Mouse (Mus musculus): ENCODE results near the gene Sost. TPM values are rescaled to one million over a fixed set of nuclear protein-coding genes. Genes with fewer than 3 reads are reported as not detected.

Gene Sost
- polyA plus RNA-seq, 1 experiment from 2014 or later = 0.83 TPM

DNA sequence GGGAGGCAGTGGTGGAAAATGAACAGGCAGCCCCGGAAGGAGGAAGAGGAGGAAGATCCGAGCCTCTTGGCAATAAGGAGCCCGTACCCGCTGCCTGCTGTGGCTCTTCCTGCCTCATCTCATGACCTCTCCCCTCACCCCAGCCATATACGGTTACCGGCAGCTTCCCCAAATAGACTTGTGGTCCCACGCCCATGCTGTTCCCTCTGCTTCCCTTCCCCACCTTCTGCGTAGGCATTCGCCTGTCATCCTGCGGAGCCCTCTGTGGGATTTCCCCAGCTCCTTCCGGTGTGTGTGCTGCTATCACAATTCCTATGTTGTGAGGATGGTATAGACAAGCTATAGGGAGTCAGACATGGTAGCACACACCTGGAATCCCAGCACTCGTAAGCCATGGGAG, 15.0 kb upstream of the Sost start:
- Histone ChIP-seq H3K4me1 (peaks cover 71% of the 10 kb centered on the region), H3K9me3 (replicated peaks) (no peaks in the 10 kb centered on the region), H3K27ac (0 out of 2 replicates have a peak overlapping the region, but pooled peaks have one; percentile 7), H3K4me3 (replicated peaks) (no peak overlapping the region), H3K36me3 (peaks cover 33% of the 10 kb centered on the region), H3K9ac (no peak overlapping the region), H3K27me3 (peaks cover 8% of the 10 kb centered on the region), H3K4me2 (no peak overlapping the region)
- 68% methylated on average over 12 of the region's 12 CpGs for WGBS
- ATAC-seq (replicated peaks; ENCODE audit: low FRiP score) = no peak

- Histone ChIP-seq H3K4me2 (no peak overlapping the region), H3K9me3 (replicated peaks) (no peaks in the 10 kb centered on the region), H3K4me3 (replicated peaks) (no peak overlapping the region), H3K36me3 (peaks cover 42% of the 10 kb centered on the region), H3K27me3 (0 out of 2 replicates have a peak, but pooled peaks cover 2% of the 10 kb centered on the region), H3K27ac (no peak overlapping the region), H3K4me1 (peaks cover 60% of the 10 kb centered on the region), H3K9ac (peak overlapping the region; percentile 22; the same call in 1 of the 2 replicates)
- 73% methylated on average over 9 of the region's 9 CpGs for WGBS
- ATAC-seq (replicated peaks; ENCODE audit: low FRiP score) = no peak
Observed at GRCm38 (mm10) chr11:101980603-101981157, 13.9 kb upstream of the Sost start.

DNA sequence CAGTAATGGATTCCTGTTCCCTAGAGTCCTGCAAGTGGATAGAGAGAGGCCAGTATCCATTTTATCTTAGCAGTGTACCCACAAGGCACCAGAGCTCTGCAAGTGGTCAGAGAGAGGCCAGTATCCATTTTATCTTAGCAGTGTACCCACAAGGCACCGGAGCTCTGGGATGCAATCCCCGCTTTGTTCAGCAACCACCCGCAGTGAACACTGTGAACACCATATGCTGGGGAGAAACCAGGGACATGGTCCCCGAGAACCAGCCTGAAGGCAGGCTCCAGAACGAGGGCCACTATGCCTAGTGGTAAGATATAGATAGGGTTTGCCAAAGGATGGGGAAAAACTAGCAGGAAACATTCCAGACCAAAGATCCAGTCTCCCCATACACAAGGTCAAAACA, 12.3 kb upstream of the Sost start:
- WGBS = 92% methylated on average over 5 of the region's 5 CpGs
- H3K27ac ChIP-seq = no peak overlapping the region
- peaks cover 47% of the 10 kb centered on the region for H3K4me1 ChIP-seq
- H3K27me3 ChIP-seq = 0 out of 2 replicates have a peak, but pooled peaks cover 2% of the 10 kb centered on the region
- ATAC-seq (replicated peaks; ENCODE audit: low FRiP score) = no peak
- no peak overlapping the region for H3K9ac ChIP-seq
- H3K36me3 ChIP-seq = peaks cover 42% of the 10 kb centered on the region
- no peaks in the 10 kb centered on the region for H3K9me3 ChIP-seq (replicated peaks)
- H3K4me3 ChIP-seq (replicated peaks) = no peak overlapping the region
- H3K4me2 ChIP-seq = no peak overlapping the region

DNA sequence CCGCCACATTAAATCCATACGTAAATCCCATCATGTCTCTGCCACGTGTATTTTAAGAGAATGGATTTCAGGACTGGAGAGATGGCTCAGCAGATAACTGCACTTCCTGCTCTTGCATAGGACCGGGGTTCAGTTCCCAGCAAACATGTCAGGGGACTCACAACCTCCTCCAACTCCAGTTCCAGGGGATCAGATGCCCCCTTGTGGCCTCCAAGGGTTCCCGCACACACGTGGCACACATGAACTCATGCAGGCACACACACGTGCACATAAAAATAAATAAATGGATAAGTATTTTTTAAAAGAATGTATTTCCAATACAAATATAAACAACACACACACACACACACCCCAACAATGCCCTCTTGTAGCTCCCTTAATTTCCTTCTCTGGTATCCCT, 10.1 kb upstream of the Sost start:
- H3K4me1 ChIP-seq = peaks cover 26% of the 10 kb centered on the region
- ATAC-seq (replicated peaks; ENCODE audit: low FRiP score) = no peak
- 0 out of 2 replicates have a peak overlapping the region, but pooled peaks have one; percentile 54 for H3K27ac ChIP-seq
- H3K9me3 ChIP-seq (replicated peaks) = no peaks in the 10 kb centered on the region
- 0 out of 2 replicates have a peak, but pooled peaks cover 2% of the 10 kb centered on the region for H3K27me3 ChIP-seq
- H3K36me3 ChIP-seq = peaks cover 59% of the 10 kb centered on the region
- 95% methylated on average over 7 of the region's 7 CpGs for WGBS
- H3K4me3 ChIP-seq (replicated peaks) = no peak overlapping the region
- H3K4me2 ChIP-seq = no peak overlapping the region
- H3K9ac ChIP-seq = no peak overlapping the region

- Histone ChIP-seq H3K4me3 (replicated peaks) (no peak overlapping the region), H3K27ac (no peak overlapping the region), H3K9ac (no peak overlapping the region), H3K36me3 (peaks cover 45% of the 10 kb centered on the region), H3K27me3 (no peaks in the 10 kb centered on the region), H3K4me1 (peaks cover 13% of the 10 kb centered on the region), H3K9me3 (replicated peaks) (no peaks in the 10 kb centered on the region), H3K4me2 (no peak overlapping the region)
- ATAC-seq (replicated peaks; ENCODE audit: low FRiP score) = no peak
- 53% methylated on average over 9 of the region's 9 CpGs for WGBS
Observed at GRCm38 (mm10) chr11:101974923-101975322, 8.1 kb upstream of the Sost start.

DNA sequence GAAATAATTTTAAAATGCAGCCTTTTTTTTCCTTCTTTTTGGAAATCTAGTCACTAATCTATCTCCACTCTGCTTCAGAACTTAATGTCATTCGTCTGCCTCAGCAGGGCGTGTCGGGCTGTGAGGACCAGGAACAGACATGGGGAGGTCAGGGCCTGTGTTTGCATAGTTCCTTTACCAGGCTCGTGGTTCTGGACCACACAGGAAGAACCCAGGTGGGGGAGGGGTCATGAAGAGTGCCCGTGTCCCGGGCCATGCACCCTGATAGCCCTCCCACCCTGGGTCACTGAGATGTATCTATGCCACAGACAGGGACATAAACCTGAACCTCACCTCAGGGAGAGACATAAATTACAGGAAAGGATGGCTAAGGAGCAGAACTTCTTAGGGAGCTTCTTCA, 7.4 kb upstream of the Sost start:
- no peak overlapping the region for H3K4me2 ChIP-seq
- H3K27me3 ChIP-seq = no peaks in the 10 kb centered on the region
- peaks cover 13% of the 10 kb centered on the region for H3K4me1 ChIP-seq
- peaks cover 39% of the 10 kb centered on the region for H3K36me3 ChIP-seq
- no peak overlapping the region for H3K27ac ChIP-seq
- no peaks in the 10 kb centered on the region for H3K9me3 ChIP-seq (replicated peaks)
- no peak overlapping the region for H3K4me3 ChIP-seq (replicated peaks)
- no peak overlapping the region for H3K9ac ChIP-seq
- 38% methylated on average over 6 of the region's 6 CpGs for WGBS
- ATAC-seq (replicated peaks; ENCODE audit: low FRiP score) = no peak

DNA sequence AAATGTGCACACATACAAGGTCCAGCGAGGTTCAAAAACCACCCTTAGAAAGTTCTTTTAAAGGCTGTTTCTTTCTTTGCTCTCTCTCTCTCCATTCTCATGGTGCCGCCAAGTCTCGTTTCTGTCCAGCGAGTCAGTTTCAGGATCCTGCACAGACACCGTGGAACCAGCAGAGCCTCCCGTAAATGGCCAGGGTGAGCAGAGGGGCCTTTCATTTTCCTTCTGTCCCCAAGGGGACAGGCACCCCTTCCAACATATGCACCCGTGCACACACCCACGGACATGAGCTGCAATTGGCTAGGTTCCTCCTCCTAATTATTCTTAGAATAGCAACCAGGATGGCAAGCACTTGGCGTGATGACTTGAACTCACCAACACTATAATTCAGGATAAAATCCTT, 6.7 kb upstream of the Sost start:
- Histone ChIP-seq H3K27ac (no peak overlapping the region), H3K36me3 (peaks cover 32% of the 10 kb centered on the region), H3K9me3 (replicated peaks) (no peaks in the 10 kb centered on the region), H3K4me3 (replicated peaks) (no peak overlapping the region), H3K4me2 (no peak overlapping the region), H3K4me1 (peaks cover 15% of the 10 kb centered on the region), H3K9ac (no peak overlapping the region), H3K27me3 (no peaks in the 10 kb centered on the region)
- ATAC-seq (replicated peaks; ENCODE audit: low FRiP score) = no peak
- WGBS = 65% methylated on average over 9 of the region's 9 CpGs

DNA sequence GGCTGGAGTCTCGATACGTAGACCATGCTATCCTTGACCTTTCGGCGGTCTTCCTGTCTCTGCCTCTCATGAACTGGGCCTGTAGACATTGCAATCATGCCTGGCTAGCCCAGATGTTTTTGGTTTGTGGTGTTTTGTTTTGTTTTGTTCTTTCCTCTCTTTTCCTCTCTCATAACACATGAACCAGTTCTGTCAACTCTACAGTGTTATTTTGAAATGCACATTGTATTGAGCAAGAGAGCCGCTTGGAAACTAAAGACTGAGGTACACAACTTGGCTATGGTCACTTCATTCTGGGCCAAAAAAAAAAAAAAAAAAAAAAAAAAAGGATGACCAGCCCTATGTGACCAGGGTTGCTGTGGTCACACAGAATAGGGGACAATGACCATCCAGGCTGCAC, 5.8 kb upstream of the Sost start:
- Histone ChIP-seq H3K4me3 (replicated peaks) (no peak overlapping the region), H3K9ac (no peak overlapping the region), H3K27me3 (peaks cover under 1% of the 10 kb centered on the region; the same call in 1 of the 2 replicates), H3K27ac (no peak overlapping the region), H3K36me3 (peaks cover 29% of the 10 kb centered on the region), H3K4me1 (peaks cover 15% of the 10 kb centered on the region), H3K4me2 (no peak overlapping the region), H3K9me3 (replicated peaks) (no peaks in the 10 kb centered on the region)
- WGBS = 91% methylated on average over 5 of the region's 5 CpGs
- ATAC-seq (replicated peaks; ENCODE audit: low FRiP score) = no peak

DNA sequence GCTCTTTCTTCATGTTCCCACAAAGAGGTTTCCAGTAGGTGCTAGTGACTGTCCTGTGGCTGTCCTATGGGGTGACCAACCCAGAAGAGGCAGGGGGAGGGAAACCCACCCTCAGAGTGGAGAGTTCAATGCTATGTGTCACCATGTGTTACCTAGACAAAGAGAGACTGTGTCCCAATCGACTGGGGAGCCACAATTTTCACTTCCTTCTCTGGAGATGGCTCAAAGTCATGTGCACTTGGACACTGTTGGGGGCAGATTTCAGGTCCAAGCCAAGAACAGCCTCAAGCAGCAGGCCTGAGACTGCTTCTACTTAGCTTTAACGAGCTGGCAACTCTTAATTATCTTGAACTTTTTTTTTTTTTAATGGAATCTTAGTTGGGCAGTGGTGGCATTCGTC, 5.3 kb upstream of the Sost start:
- Histone ChIP-seq H3K9me3 (replicated peaks) (no peaks in the 10 kb centered on the region), H3K4me1 (peaks cover 17% of the 10 kb centered on the region), H3K36me3 (peaks cover 29% of the 10 kb centered on the region), H3K27me3 (peaks cover 6% of the 10 kb centered on the region; the same call in 1 of the 2 replicates), H3K4me2 (no peak overlapping the region), H3K27ac (no peak overlapping the region), H3K4me3 (replicated peaks) (no peak overlapping the region), H3K9ac (no peak overlapping the region)
- no peak for ATAC-seq (replicated peaks; ENCODE audit: low FRiP score)
- 78% methylated on average over 3 of the region's 3 CpGs for WGBS

DNA sequence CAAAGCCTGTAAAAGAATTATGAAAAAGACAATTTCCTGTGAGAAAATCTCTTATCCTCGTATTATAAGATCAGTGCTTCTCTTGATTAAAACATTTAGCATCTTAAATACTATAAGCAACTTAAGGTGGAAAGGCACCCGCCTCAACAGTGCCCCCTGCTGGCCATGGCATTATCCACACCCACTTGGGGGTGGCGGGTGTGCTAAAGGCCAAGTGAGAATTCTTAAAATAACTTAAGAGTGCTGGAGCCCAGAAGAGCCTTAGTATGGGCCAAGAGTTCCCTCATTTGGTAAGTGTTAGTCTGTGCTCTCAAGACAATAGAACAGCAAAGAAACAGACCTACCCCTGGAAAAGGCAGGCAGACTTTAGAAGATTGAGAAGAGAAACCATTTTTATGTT, 4.6 kb upstream of the Sost start:
- no peak overlapping the region for H3K27ac ChIP-seq
- no peak overlapping the region for H3K4me2 ChIP-seq
- WGBS = 54% methylated on average over 3 of the region's 3 CpGs
- no peak for ATAC-seq (replicated peaks; ENCODE audit: low FRiP score)
- H3K27me3 ChIP-seq = peaks cover 13% of the 10 kb centered on the region
- no peak overlapping the region for H3K4me3 ChIP-seq (replicated peaks)
- H3K9me3 ChIP-seq (replicated peaks) = no peaks in the 10 kb centered on the region
- H3K9ac ChIP-seq = no peak overlapping the region
- H3K4me1 ChIP-seq = peaks cover 24% of the 10 kb centered on the region
- peaks cover 22% of the 10 kb centered on the region for H3K36me3 ChIP-seq

GRCm38 (mm10) chr11:101969835-101970234, 3.0 kb upstream of the Sost start:
- Histone ChIP-seq H3K9me3 (replicated peaks) (no peaks in the 10 kb centered on the region), H3K4me2 (no peak overlapping the region), H3K4me1 (peaks cover 40% of the 10 kb centered on the region), H3K9ac (no peak overlapping the region), H3K27ac (no peak overlapping the region), H3K4me3 (replicated peaks) (no peak overlapping the region), H3K27me3 (peaks cover 28% of the 10 kb centered on the region), H3K36me3 (peaks cover 17% of the 10 kb centered on the region)
- WGBS = 87% methylated on average over 13 of the region's 13 CpGs
- ATAC-seq (replicated peaks; ENCODE audit: low FRiP score) = no peak

- Histone ChIP-seq H3K4me3 (replicated peaks) (no peak overlapping the region), H3K4me2 (peak overlapping the region; percentile 0; the same call in 1 of the 2 replicates), H3K27me3 (peaks cover 39% of the 10 kb centered on the region), H3K4me1 (peaks cover 50% of the 10 kb centered on the region), H3K9me3 (replicated peaks) (no peaks in the 10 kb centered on the region), H3K9ac (no peak overlapping the region), H3K36me3 (peaks cover 16% of the 10 kb centered on the region), H3K27ac (0 out of 2 replicates have a peak overlapping the region, but pooled peaks have one; percentile 42)
- WGBS = 0% methylated on average over 5 of the region's 5 CpGs
- peak; percentile 33; the same call in 1 of the 2 replicates for ATAC-seq (replicated peaks; ENCODE audit: low FRiP score)
Observed at GRCm38 (mm10) chr11:101968791-101969190, 2.0 kb upstream of the Sost start.

GRCm38 (mm10) chr11:101968311-101968710, 1.5 kb upstream of the Sost start:
- Histone ChIP-seq H3K4me2 (peak overlapping the region; percentile 0; the same call in 1 of the 2 replicates), H3K36me3 (peaks cover 11% of the 10 kb centered on the region), H3K9me3 (replicated peaks) (no peaks in the 10 kb centered on the region), H3K4me1 (peaks cover 55% of the 10 kb centered on the region), H3K4me3 (replicated peaks) (no peak overlapping the region), H3K9ac (no peak overlapping the region), H3K27ac (peak overlapping the region; percentile 42; the same call in 1 of the 2 replicates), H3K27me3 (peaks cover 44% of the 10 kb centered on the region)
- 11% methylated on average over 7 of the region's 7 CpGs for WGBS
- ATAC-seq (replicated peaks; ENCODE audit: low FRiP score) = peak; percentile 10; the same call in 1 of the 2 replicates

Data from kidney, embryonic 15.5 days (tissue).